Mouse (Mus musculus) gastrocnemius, adult 2 months (tissue): ENCODE data around the gene Ptpn14. TPM values are rescaled to one million over a fixed set of nuclear protein-coding genes. Genes with fewer than 3 reads are reported as not detected.

Experiments used
- DNase-seq: peaks from one replicate; pipeline ENCODE4 v3.0.0; 2022
- H3K27ac ChIP-seq: fragments of 200-600 bp; 2 replicates; pipeline ENCODE4 v1.8.1; 2022; ENCODE audit warnings: mild to moderate bottlenecking
- H3K4me3 ChIP-seq: fragments of 200-600 bp; 2 replicates; pipeline ENCODE4 v1.8.1; 2022; ENCODE audit warnings: mild to moderate bottlenecking, moderate library complexity
- CTCF ChIP-seq: fragments of 200-600 bp; IDR thresholded peaks from 2 replicates; pipeline ENCODE4 v1.8.1; 2022; ENCODE audit warnings: antibody characterized with exemption, mild to moderate bottlenecking, moderate library complexity
- intact Hi-C: fragments of 180-260 bp; cut with DNase I; formaldehyde crosslinking; loops from one replicate; pipeline ENCODE4 v1.15.1; 2025
- total RNA-seq, 2 experiments: library from RNA; stranded (reverse); gene quantifications; 2 replicates each; pipeline ENCODE4 v1.2.3; 2021

The Ptpn14 gene
- total RNA-seq, 2 experiments from 2014 or later = 9.3 to 15.1 TPM

DNA sequence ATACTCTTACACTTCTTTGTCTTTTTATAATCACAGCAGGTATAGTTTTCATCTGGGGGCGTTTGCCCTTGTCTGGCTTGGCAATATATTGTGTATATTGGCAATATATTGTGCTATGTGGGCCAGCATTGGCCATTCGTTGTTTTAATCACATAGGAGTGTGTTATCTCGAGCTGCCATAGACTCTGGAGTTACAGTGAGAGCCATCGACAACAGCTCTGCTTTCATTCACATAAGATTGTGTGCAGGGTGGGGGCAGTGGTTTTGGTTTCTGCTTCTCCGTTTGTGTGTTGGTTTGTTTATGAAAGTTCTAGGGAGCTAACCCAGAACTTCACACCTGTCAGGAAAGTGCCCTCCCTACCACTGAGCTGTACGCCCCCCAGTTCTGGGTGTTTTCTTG is 138.6 kb downstream of the Ptpn14 start:
- Histone ChIP-seq H3K27ac (peak overlapping the region; percentile 75), H3K4me3 (peak overlapping the region; percentile 47; the same call in 1 of the 2 replicates)
- no peak for DNase-seq
- no peak for TF ChIP-seq CTCF
- intact Hi-C loops = no loop called here

GRCm38 (mm10) chr1:189867034-189867433 is 139.0 kb downstream of the Ptpn14 start:
- DNase-seq = no peak
- no peak for TF ChIP-seq CTCF
- Histone ChIP-seq H3K4me3 (peak overlapping the region; percentile 47), H3K27ac (peak overlapping the region; percentile 75)
- intact Hi-C loops = no loop called here

DNA sequence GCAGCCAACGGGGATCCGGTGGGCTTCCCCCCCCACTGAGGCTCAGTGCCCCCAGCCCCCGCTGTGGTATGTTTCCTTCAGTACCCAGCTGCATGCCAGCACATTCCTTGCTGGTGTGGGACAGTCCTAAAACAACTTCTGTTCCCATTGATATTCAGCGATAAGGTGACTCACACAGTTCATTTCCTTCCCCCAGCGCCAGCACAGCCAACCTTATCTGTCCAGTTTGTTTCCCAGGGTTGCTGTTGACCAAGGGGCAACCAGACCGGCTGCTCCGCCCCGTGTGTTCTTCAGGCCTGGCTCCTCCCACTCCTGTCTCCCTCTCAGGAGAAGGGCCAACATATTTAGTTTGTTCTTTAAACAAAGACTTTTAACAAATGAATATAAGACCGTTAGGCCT is 139.4 kb downstream of the Ptpn14 start:
- no peak for DNase-seq
- peak overlapping the region; percentile 47 for H3K4me3 ChIP-seq
- peak overlapping the region; percentile 75 for H3K27ac ChIP-seq
- TF ChIP-seq CTCF = no peak
- intact Hi-C loops = no loop called here

DNA sequence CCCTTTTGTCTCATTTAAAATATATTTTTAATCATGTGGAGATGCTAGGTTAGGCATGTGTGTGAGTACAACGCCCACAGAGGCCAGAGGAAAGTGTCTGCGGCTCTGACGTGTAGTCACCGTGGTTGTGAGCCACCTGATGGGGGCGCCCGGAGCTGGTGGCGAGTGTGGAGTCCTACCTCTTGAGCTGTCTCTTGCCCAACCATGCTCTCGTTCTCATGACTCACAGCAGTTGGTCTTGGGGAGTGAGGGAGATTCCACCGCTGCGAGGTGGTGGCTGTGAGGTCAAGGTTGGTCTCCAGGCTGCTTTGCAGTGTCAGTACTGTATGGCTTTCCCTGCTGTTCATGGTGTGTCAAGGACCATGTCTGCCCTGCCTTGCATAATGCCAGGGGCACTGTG is 140.0 kb downstream of the Ptpn14 start:
- DNase-seq = no peak
- intact Hi-C loops = no loop called here

GRCm38 (mm10) chr1:189869651-189870270 is 141.7 kb downstream of the Ptpn14 start:
- peak; percentile 52 for DNase-seq
- intact Hi-C loops = loop anchor here (10.0 kb wide), 1 partner anchor 45 kb away; no protein-coding TSS in a partner anchor

More for the DNA sequence above, 140.0 kb downstream of the Ptpn14 start:
- peak; percentile 5; the same call in 1 of the 2 replicates for TF ChIP-seq CTCF
- peak overlapping the region; percentile 75 for H3K27ac ChIP-seq
- H3K4me3 ChIP-seq = no peak overlapping the region

DNA sequence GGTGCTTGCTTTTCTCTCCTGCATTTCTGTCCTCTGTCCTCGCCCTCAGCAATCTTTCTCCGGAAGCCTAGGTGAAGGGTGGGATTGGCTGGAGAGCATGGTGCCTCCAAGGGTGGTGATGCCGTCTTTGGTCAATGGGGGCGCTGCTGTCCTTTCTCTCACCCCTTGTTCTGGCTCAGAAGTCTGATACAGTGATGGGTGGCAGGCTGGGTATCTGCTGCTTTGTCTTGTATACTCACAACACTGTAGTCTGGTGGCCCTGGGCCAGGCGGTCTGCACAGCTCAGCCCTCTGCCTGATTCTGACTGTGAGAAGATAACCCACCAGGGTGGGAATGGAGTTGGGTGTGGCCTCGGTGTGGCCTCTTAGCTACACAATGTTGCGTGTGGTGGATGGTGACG is 142.5 kb downstream of the Ptpn14 start:
- Histone ChIP-seq H3K4me3 (no peak overlapping the region), H3K27ac (no peak overlapping the region)
- no peak for DNase-seq
- peak; percentile 25 for TF ChIP-seq CTCF
- intact Hi-C loops = loop anchor here (10.0 kb wide), 1 partner anchor 46 kb away; no protein-coding TSS in a partner anchor

More at GRCm38 (mm10) chr1:189869651-189870270, 141.7 kb downstream of the Ptpn14 start:
- Histone ChIP-seq H3K27ac (no peak overlapping the region), H3K4me3 (no peak overlapping the region)
- TF ChIP-seq CTCF = peak; percentile 59

- Histone ChIP-seq H3K27ac (no peak overlapping the region), H3K4me3 (no peak overlapping the region)
- DNase-seq = no peak
- TF ChIP-seq CTCF = no peak
- intact Hi-C loops = loop anchor here (10.0 kb wide), 1 partner anchor 47 kb away; no protein-coding TSS in a partner anchor
Observed at GRCm38 (mm10) chr1:189871625-189872024, 143.6 kb downstream of the Ptpn14 start.

GRCm38 (mm10) chr1:189872050-189872449 is 144.0 kb downstream of the Ptpn14 start:
- DNase-seq = no peak
- no peak for TF ChIP-seq CTCF
- Histone ChIP-seq H3K4me3 (no peak overlapping the region), H3K27ac (no peak overlapping the region)
- intact Hi-C loops = loop anchor here (10.0 kb wide), 1 partner anchor 47 kb away; no protein-coding TSS in a partner anchor

DNA sequence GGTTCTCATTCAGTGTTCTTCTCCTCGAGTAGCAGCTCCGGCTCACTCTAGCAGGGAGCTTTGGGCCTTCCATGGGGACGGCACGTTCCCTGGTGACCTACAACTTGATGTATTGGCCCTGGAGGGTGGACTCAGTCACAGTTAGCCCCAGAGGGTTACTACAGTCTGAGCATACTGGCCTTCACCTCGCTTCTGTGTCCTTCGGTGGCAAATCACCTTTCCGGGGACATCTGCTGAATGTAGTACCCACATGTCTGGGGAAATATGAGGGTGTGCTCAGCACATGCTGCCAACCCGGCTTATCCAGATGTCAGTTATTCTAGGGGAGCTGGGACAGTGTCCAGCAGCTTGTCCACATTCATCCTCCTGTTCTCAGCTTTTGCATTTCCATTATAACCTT is 145.5 kb downstream of the Ptpn14 start:
- H3K4me3 ChIP-seq = no peak overlapping the region
- TF ChIP-seq CTCF = no peak
- intact Hi-C loops = loop anchor here (10.0 kb wide), 1 partner anchor 49 kb away; no protein-coding TSS in a partner anchor
- 0 out of 2 replicates have a peak overlapping the region, but pooled peaks have one; percentile 17 for H3K27ac ChIP-seq
- no peak for DNase-seq

DNA sequence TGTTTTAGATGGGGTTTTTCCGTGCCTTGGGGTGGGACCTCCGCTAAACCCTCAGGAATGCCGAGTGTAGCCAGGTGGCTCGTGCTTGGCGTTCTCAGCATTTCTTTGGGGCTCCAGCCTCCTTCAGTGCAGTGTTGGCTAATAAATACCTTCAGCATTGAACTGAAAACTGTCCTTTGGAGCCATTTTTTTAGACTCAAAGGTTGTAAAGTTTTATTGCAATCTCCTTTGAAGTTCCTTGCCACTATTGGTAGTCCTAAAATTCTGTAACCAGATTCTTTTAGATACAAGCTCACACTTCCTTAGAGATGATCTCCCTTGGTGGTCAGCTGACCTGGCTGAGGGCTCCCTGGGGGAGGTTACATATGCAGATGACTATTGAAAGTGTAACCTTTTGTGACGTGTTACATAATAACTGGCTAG is 147.4 kb downstream of the Ptpn14 start:
- intact Hi-C loops = loop anchor here (10.0 kb wide), 1 partner anchor 51 kb away; no protein-coding TSS in a partner anchor
- DNase-seq = no peak
- Histone ChIP-seq H3K4me3 (no peak overlapping the region), H3K27ac (peak overlapping the region; percentile 59)
- no peak for TF ChIP-seq CTCF

- intact Hi-C loops = loop anchor here (10.0 kb wide), 1 partner anchor 51 kb away; no protein-coding TSS in a partner anchor
- H3K4me3 ChIP-seq = no peak overlapping the region
- TF ChIP-seq CTCF = no peak
- DNase-seq = no peak
- peak overlapping the region; percentile 58; the same call in 1 of the 2 replicates for H3K27ac ChIP-seq
Observed at GRCm38 (mm10) chr1:189876162-189876561, 148.1 kb downstream of the Ptpn14 start.

- Histone ChIP-seq H3K4me3 (no peak overlapping the region), H3K27ac (peak overlapping the region; percentile 54)
- peak; percentile 28 for TF ChIP-seq CTCF
- DNase-seq = no peak
- intact Hi-C loops = loop anchor here (10.0 kb wide), 1 partner anchor 54 kb away; no protein-coding TSS in a partner anchor
Observed at GRCm38 (mm10) chr1:189879212-189879611, 151.1 kb downstream of the Ptpn14 start.

DNA sequence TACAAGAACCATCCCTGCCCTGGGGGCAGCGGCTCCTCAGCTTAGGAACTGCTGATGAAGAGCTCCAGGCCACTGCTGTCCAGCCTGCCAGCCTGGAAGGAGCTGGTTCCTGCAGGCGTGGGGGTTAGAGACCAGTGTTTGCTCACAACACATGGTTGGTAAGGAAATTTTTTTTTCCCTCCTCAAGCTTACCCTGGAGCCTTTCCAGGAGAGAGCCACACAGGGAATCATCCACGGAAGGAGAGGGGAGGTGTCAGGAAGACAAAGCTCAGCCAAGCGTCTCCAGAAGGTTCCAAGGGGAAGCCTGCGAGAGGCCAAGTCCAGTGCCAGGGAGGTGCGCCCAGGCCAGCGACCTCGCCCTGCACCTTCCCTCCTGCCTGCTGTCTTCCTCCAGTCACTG is 151.9 kb downstream of the Ptpn14 start:
- DNase-seq = no peak
- intact Hi-C loops = loop anchor here (10.0 kb wide), 1 partner anchor 55 kb away; no protein-coding TSS in a partner anchor
- Histone ChIP-seq H3K27ac (peak overlapping the region; percentile 54), H3K4me3 (peak overlapping the region; percentile 11; the same call in 1 of the 2 replicates)
- TF ChIP-seq CTCF = no peak
